Mouse (Mus musculus) brain, embryonic 14.5 days (tissue): ENCODE data around the gene Gsap.

Experiments
- CTCF ChIP-seq: fragments of 200-500 bp; IDR thresholded peaks from 2 replicates; pipeline ENCODE4 v1.5.1; 2012; ENCODE audit warnings: inconsistent platforms, mild to moderate bottlenecking, moderate library complexity, borderline replicate concordance; ENCODE audit not compliant: insufficient read depth, insufficient read length; ENCODE audit errors: extremely low read depth
- POLR2A ChIP-seq: fragments of 200-500 bp; IDR thresholded peaks from 2 replicates; pipeline ENCODE4 v1.6.1; 2012; ENCODE audit warnings: mild to moderate bottlenecking, inconsistent platforms, borderline replicate concordance; ENCODE audit not compliant: poor library complexity, insufficient read depth, insufficient read length, severe bottlenecking; ENCODE audit errors: extremely low read depth

GRCm38 (mm10) chr5:21185764-21186685, at the start of gene Gsap:
- no peak for TF ChIP-seq CTCF
- TF ChIP-seq POLR2A, result no peak
